Mouse (Mus musculus) limb, embryonic 14.5 days (tissue): Measurements from ENCODE around the gene Lrtm1. TPM values are rescaled to one million over a fixed set of nuclear protein-coding genes. Genes with fewer than 3 reads are reported as not detected.

ENCODE experiments used
- ATAC-seq: fragments of 200-750 bp; cut with Nextera tagmentation; 2 replicates; pipeline ENCODE4 v1.8.0; 2017; ENCODE audit warnings: low read depth, moderate number of reproducible peaks, moderate TSS enrichment; ENCODE audit not compliant: low FRiP score
- DNase-seq: peaks from one replicate; pipeline ENCODE4 v3.0.0-alpha.2; 2015; ENCODE audit warnings: low spot score
- H3K27ac ChIP-seq: fragments of 300-500 bp; sonication (generic); replicated peaks from 2 replicates; pipeline ENCODE4 v1.5.1; 2014; ENCODE audit warnings: low read depth, mild to moderate bottlenecking, low read length, moderate library complexity, mixed read lengths
- H3K27me3 ChIP-seq: fragments of 300-500 bp; sonication (generic); 2 replicates; pipeline ENCODE4 v1.6.1; 2014; ENCODE audit warnings: low read length, mixed read lengths; ENCODE audit not compliant: control insufficient read depth, insufficient read depth
- H3K36me3 ChIP-seq: fragments of 300-500 bp; sonication (generic); 2 replicates; pipeline ENCODE4 v1.6.1; 2014; ENCODE audit warnings: mild to moderate bottlenecking, low read length, moderate library complexity, mixed read lengths; ENCODE audit not compliant: control insufficient read depth, insufficient read depth
- H3K4me1 ChIP-seq: fragments of 300-500 bp; sonication (generic); 2 replicates; pipeline ENCODE4 v1.6.1; 2014; ENCODE audit warnings: antibody characterized with exemption, low read length, mixed read lengths; ENCODE audit not compliant: control insufficient read depth, insufficient read depth
- H3K4me2 ChIP-seq: fragments of 300-500 bp; sonication (generic); replicated peaks from 2 replicates; pipeline ENCODE4 v1.6.1; 2014; ENCODE audit warnings: low read depth, mild to moderate bottlenecking, low read length, moderate library complexity; ENCODE audit not compliant: severe bottlenecking
- H3K4me3 ChIP-seq: fragments of 300-500 bp; sonication (generic); replicated peaks from 2 replicates; pipeline ENCODE4 v1.5.1; 2014; ENCODE audit warnings: low read length
- H3K9ac ChIP-seq: fragments of 300-500 bp; sonication (generic); 2 replicates; pipeline ENCODE4 v1.6.1; 2014; ENCODE audit warnings: mild to moderate bottlenecking, low read depth, low read length, moderate library complexity; ENCODE audit not compliant: severe bottlenecking
- H3K9me3 ChIP-seq: fragments of 300-500 bp; sonication (generic); 2 replicates; pipeline ENCODE4 v1.6.1; 2016; ENCODE audit warnings: low read length; ENCODE audit not compliant: control insufficient read depth
- POLR2A ChIP-seq: fragments of 200-500 bp; IDR thresholded peaks from 2 replicates; pipeline ENCODE4 v1.8.0; 2012; ENCODE audit warnings: inconsistent platforms, mild to moderate bottlenecking, moderate library complexity, borderline replicate concordance; ENCODE audit not compliant: insufficient read depth, insufficient read length; ENCODE audit errors: extremely low read depth
- whole genome bisulfite sequencing: fragments of 180-500 bp; shearing (Covaris S2); extraction: QIAGEN DNeasy Blood & Tissue Kit; methylation state at CpG from one replicate; pipeline ENCODE4 v1.1.7; 2014; 5-methylcytosine and 5-hydroxymethylcytosine counted together
- polyA plus RNA-seq, 2 experiments: library from polyadenylated mRNA; depleted of rRNA in 1 of 2; stranded (reverse) in 1 of 2; unstranded in 1 of 2; fragments of >200 nt; fragmentation: Nextera tagmentation in 1 of 2; extraction: Ambion mirVana in 1 of 2; gene quantifications; 2 replicates each; pipeline versions ENCODE4 v1.2.1 to v1.2.3; 2012 to 2014

Gene Lrtm1
- polyA plus RNA-seq, 2 experiments, result 0.53 to 1.4 TPM

- no peak overlapping the region for H3K4me2 ChIP-seq
- no peak for TF ChIP-seq POLR2A
- H3K27me3 ChIP-seq, result no peaks in the 10 kb centered on the region
- ATAC-seq (no peak), DNase-seq (no peak)
- H3K4me1 ChIP-seq, result no peaks in the 10 kb centered on the region
- no peaks in the 10 kb centered on the region for H3K36me3 ChIP-seq
- WGBS, result 68% methylated on average over 1 of the region's 1 CpGs
- no peak overlapping the region for H3K4me3 ChIP-seq
- H3K27ac ChIP-seq, result no peak overlapping the region
- no peak overlapping the region for H3K9ac ChIP-seq
- H3K9me3 ChIP-seq, result no peaks in the 10 kb centered on the region
Measured at GRCm38 (mm10) chr14:29041498-29041897, 23.5 kb downstream of the Lrtm1 start.

GRCm38 (mm10) chr14:29042355-29042754 lies 24.3 kb downstream of the Lrtm1 start:
- no peak overlapping the region for H3K4me3 ChIP-seq
- H3K9me3 ChIP-seq, result no peaks in the 10 kb centered on the region
- no peak for TF ChIP-seq POLR2A
- no peak for DNase-seq
- no peak overlapping the region for H3K9ac ChIP-seq
- H3K4me2 ChIP-seq, result no peak overlapping the region
- no peak for ATAC-seq
- H3K27me3 ChIP-seq, result no peaks in the 10 kb centered on the region
- H3K27ac ChIP-seq, result no peak overlapping the region
- H3K36me3 ChIP-seq, result no peaks in the 10 kb centered on the region
- 67% methylated on average over 1 of the region's 1 CpGs for WGBS
- H3K4me1 ChIP-seq, result no peaks in the 10 kb centered on the region

DNA sequence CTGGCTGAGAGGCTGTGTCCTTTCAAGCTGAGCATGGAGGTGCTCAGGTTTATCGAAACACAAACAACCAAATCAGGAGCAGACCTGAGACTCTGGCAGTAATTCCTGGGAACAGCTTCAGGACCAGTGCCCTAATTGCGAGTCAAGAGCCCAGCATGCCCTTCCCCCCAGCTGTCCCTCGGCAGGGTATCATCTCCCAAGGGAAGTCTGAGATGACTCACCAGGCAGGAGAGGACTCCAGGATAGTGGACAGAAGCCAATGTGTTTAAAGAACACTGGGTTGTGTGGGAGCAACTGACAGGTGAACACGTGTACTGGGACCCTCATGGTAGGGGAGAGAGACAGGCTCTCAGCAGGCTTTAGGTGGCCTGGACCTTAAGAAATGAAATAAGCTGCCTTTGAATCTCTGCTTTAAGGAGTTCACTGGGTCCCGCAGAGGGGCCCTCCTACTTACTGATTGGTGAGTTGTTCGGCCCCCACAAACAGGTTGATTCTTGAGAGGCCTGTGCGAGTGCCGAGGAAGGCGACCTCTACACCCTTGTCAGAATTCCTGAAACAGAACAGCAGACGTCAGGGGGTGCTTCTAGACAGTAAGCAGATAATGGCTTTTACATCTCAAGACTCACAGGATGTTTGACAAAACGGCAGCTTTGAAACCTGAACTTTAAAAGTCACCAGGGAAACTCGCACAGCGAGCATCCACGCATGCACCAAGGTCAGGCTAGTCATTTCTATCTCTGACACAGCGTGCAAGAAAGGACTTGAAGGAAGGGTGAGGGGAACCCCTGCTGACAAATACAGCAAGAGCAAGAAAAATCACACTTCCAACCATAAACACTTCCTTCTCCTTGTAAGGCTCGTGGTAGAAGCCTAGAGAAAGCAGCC lies 34.2 kb downstream of the Lrtm1 start:
- no peak for DNase-seq
- H3K36me3 ChIP-seq, result no peaks in the 10 kb centered on the region
- 32% methylated on average over 16 of the region's 16 CpGs for WGBS

GRCm38 (mm10) chr14:29060679-29061078 lies 42.7 kb downstream of the Lrtm1 start:
- ATAC-seq (no peak), DNase-seq (no peak)
- no peak overlapping the region for H3K4me2 ChIP-seq
- no peaks in the 10 kb centered on the region for H3K9me3 ChIP-seq
- no peaks in the 10 kb centered on the region for H3K27me3 ChIP-seq
- peaks cover 5% of the 10 kb centered on the region; the same call in 1 of the 2 replicates for H3K4me1 ChIP-seq
- TF ChIP-seq POLR2A, result no peak
- no peak overlapping the region for H3K27ac ChIP-seq
- no peak overlapping the region for H3K9ac ChIP-seq
- no peaks in the 10 kb centered on the region for H3K36me3 ChIP-seq
- no peak overlapping the region for H3K4me3 ChIP-seq

More for the DNA sequence above, 34.2 kb downstream of the Lrtm1 start:
- no peak for TF ChIP-seq POLR2A
- H3K9me3 ChIP-seq, result no peaks in the 10 kb centered on the region
- H3K4me1 ChIP-seq, result peaks cover 8% of the 10 kb centered on the region; the same call in 1 of the 2 replicates
- no peak; the same call in 1 of the 2 replicates for ATAC-seq
- no peak overlapping the region for H3K9ac ChIP-seq
- H3K27ac ChIP-seq, result no peak overlapping the region
- H3K4me3 ChIP-seq, result no peak overlapping the region
- H3K4me2 ChIP-seq, result no peak overlapping the region
- H3K27me3 ChIP-seq, result no peaks in the 10 kb centered on the region

DNA sequence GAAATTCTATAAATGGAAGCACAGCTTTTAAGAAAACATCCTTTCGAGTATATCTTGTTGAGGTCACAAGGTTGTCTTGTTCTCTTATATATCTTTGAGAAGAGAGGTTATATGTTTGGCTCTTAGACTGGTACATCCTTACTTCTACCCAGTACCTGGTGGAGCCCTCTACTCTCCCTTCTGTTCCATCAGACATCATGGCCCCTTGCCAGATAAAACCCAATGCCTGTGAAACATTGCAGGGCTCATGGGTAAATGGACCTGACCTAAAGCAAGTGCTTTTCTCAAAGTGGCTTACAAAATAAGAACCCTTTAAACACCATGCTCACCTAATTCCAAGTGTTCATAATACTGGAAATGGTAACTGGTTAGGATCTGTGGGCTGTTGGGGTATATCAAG lies 43.5 kb downstream of the Lrtm1 start:
- H3K27ac ChIP-seq, result no peak overlapping the region
- no peaks in the 10 kb centered on the region for H3K36me3 ChIP-seq
- no peak overlapping the region for H3K9ac ChIP-seq
- ATAC-seq (no peak), DNase-seq (no peak)
- no peak for TF ChIP-seq POLR2A
- WGBS, result 76% methylated on average over 1 of the region's 1 CpGs
- H3K27me3 ChIP-seq, result no peaks in the 10 kb centered on the region
- H3K4me1 ChIP-seq, result peaks cover 8% of the 10 kb centered on the region
- H3K9me3 ChIP-seq, result no peaks in the 10 kb centered on the region
- no peak overlapping the region for H3K4me3 ChIP-seq
- no peak overlapping the region for H3K4me2 ChIP-seq
